Mouse (Mus musculus): ENCODE data around the gene C1galt1. TPM values are rescaled to one million over a fixed set of nuclear protein-coding genes. Genes with fewer than 3 reads are reported as not detected.

The C1galt1 gene
- polyA plus RNA-seq, 1 experiment from 2014 or later: 5.9 TPM

DNA sequence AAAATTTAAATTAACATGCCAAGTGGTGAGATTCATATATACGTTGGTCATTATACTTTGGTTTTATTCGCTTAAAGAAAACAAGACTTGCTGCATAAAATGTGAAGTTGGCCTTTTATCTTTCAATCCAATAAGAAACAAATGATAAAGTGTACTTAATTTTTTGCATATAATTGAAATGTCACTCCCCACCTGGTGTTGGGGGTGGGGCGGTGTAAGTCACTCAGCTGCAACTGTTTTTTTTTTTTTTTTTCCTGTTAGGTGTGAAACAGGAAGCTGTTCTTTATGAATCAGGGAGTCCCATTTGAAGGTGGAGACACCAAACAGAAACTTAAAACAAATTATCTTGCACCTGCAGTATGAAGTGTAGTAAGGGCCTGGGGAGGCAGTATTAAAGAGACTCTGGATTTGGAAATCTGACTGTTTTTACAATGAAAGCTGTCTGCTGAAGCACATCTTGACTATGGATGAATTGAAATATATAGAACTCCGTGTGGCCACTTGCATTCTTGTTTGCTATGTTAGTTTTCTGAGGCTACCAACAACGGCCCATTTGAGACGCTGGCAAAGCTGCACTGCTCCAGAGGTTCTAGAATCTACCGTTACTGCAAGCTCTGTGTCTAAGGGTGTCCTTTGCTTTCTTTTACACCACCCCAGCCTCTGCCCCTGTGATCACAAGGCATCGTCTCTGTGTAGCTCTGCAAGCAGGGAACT is 2.2 kb downstream of the C1galt1 start:
- 68% methylated on average over 8 of the region's 8 CpGs for WGBS (ENCODE audit: insufficient replicate concordance)
- peak overlapping the region; percentile 52 for H3K4me2 ChIP-seq
- no peaks in the 10 kb centered on the region for H3K27me3 ChIP-seq (replicated peaks)
- peak overlapping the region; percentile 21 for H3K4me3 ChIP-seq
- no peaks in the 10 kb centered on the region for H3K36me3 ChIP-seq
- no peak for ATAC-seq
- peak overlapping the region; percentile 33 for H3K27ac ChIP-seq
- H3K4me1 ChIP-seq: peaks cover 57% of the 10 kb centered on the region
- H3K9ac ChIP-seq: peak overlapping the region; percentile 56
- H3K9me3 ChIP-seq (replicated peaks): no peaks in the 10 kb centered on the region

DNA sequence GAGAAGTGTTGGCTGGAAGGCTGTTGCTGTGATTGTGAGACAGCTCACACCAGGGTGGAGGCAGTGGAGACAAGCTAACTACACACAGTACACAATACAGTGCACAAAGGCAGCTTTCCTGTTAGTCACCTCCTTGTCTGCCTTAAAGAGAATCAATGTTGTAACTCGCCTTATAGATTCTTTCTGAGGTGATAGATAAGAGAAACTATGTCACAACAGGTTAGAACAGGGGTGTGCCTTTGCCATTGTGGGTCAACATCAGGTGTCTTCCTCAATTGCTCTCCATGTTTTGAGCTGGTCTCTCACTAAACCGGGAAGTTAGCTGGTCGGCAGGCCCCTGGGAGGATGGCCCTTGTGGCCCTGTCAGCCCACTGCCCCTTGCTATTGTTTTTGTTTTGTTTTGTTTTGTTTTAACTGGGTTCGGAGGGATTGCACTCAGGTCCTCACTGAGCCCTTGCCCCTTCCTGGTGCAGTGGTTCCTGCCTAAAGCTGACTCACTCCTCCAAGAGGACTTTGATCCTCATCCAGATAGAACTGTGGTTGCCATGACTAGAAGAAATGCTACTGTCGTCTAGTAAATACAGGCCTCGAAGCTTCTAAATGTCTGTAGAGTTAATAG is 3.4 kb downstream of the C1galt1 start:
- Histone ChIP-seq H3K27ac (peak overlapping the region; percentile 33), H3K4me2 (peak overlapping the region; percentile 52), H3K4me3 (peak overlapping the region; percentile 21), H3K9ac (peak overlapping the region; percentile 56), H3K9me3 (replicated peaks) (no peaks in the 10 kb centered on the region), H3K27me3 (replicated peaks) (no peaks in the 10 kb centered on the region), H3K4me1 (peaks cover 63% of the 10 kb centered on the region), H3K36me3 (no peaks in the 10 kb centered on the region)
- 26% methylated on average over 6 of the region's 6 CpGs for WGBS (ENCODE audit: insufficient replicate concordance)
- ATAC-seq: no peak

DNA sequence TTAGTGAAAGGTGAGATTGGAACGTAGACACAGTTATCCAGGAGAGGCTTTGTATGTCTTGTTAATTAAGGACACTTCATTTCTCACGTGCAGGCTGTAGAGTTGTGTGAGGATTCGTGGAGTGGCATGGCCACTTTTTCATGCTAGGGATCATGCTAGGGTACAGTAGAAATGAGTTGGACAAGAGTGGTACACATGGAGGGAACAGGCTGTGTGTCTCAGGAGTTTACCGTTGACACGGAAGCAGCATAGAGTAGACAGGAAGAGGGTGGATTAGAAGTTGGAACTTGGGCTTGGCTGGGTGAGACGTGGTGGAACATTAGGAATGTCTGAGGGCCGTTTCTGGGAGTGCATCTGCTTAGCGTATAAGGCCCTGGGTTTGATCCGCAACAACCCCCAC is 4.1 kb downstream of the C1galt1 start:
- Histone ChIP-seq H3K27ac (peak overlapping the region; percentile 33; the same call in 1 of the 2 replicates), H3K36me3 (no peaks in the 10 kb centered on the region), H3K9ac (0 out of 2 replicates have a peak overlapping the region, but pooled peaks have one; percentile 27), H3K4me1 (peaks cover 70% of the 10 kb centered on the region), H3K4me2 (peak overlapping the region; percentile 52), H3K27me3 (replicated peaks) (no peaks in the 10 kb centered on the region), H3K4me3 (no peak overlapping the region), H3K9me3 (replicated peaks) (no peaks in the 10 kb centered on the region)
- WGBS (ENCODE audit: insufficient replicate concordance): 79% methylated on average over 9 of the region's 9 CpGs
- ATAC-seq: no peak

DNA sequence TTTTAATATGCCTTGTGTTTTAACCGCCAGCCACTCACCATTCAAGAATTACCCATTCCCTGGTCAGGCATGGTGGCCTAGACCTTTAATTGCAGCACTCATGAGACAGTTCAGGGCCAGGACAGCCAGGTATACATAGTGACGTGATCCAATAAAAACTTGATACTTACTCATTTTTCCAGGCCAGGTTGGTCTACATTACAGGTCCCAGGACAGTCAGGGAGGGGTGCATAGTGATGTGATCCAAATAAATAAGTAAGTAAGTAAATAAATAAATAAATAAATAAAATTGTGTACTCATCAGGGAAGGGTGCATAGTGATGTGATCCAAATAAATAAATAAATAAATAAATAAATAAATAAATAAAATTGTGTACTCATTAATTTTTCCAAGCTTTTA is 6.4 kb downstream of the C1galt1 start:
- WGBS (ENCODE audit: insufficient replicate concordance): 85% methylated on average over 2 of the region's 2 CpGs
- H3K27me3 ChIP-seq (replicated peaks): no peaks in the 10 kb centered on the region
- H3K9ac ChIP-seq: no peak overlapping the region
- peaks cover 85% of the 10 kb centered on the region for H3K4me1 ChIP-seq
- H3K4me3 ChIP-seq: no peak overlapping the region
- no peaks in the 10 kb centered on the region for H3K9me3 ChIP-seq (replicated peaks)
- H3K27ac ChIP-seq: no peak overlapping the region
- no peak overlapping the region for H3K4me2 ChIP-seq
- H3K36me3 ChIP-seq: no peaks in the 10 kb centered on the region
- no peak for ATAC-seq

DNA sequence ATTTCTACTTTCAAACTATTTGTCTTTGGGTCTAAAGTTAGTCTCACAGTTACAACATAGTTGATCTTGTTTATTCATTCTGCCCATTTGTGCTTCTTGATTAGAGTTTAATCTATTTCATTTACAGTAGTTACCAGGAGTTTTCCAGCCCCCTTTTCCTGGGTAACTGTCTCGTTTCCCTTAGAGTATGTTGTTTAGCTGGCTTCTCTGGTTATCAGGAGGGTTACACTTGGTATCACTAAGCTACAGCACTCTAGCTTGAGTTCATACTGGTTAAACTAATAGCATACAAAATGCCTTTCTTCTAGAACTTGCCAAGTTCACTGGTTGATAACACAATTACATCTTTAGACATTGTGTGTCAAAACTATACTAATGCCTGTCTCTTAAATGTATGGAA is 8.3 kb downstream of the C1galt1 start:
- H3K27me3 ChIP-seq (replicated peaks): no peaks in the 10 kb centered on the region
- ATAC-seq: peak; percentile 74

DNA sequence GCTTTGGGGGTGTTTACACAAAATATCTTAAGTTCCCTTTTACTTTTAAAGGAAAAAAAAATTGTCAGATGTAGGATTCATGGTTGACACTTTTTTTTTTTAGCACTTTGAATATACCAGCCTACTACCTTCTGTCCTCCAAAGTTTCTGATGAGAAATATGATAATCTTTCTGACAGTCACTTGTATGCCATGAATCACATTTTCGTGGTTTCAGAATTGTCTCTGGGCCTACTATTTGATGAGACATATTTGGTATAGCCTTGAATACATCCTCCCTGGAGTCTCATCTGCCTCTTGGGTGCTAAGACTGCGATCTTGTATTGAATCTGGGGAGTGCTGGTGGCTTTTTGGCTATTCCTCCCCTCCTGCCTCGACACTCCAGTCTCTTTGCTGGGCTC is 8.8 kb downstream of the C1galt1 start:
- WGBS (ENCODE audit: insufficient replicate concordance): 54% methylated on average over 3 of the region's 3 CpGs
- 0 out of 2 replicates have a peak overlapping the region, but pooled peaks have one; percentile 35 for H3K9ac ChIP-seq
- peak overlapping the region; percentile 65 for H3K27ac ChIP-seq
- H3K4me2 ChIP-seq: peak overlapping the region; percentile 24
- H3K27me3 ChIP-seq (replicated peaks): no peaks in the 10 kb centered on the region
- no peaks in the 10 kb centered on the region for H3K9me3 ChIP-seq (replicated peaks)
- ATAC-seq: no peak
- H3K36me3 ChIP-seq: no peaks in the 10 kb centered on the region
- H3K4me3 ChIP-seq: no peak overlapping the region
- peaks cover 91% of the 10 kb centered on the region for H3K4me1 ChIP-seq

More for the DNA sequence above, 8.3 kb downstream of the C1galt1 start:
- Histone ChIP-seq H3K27ac (peak overlapping the region; percentile 65), H3K4me2 (peak overlapping the region; percentile 24; the same call in 1 of the 2 replicates), H3K9me3 (replicated peaks) (no peaks in the 10 kb centered on the region), H3K4me3 (no peak overlapping the region), H3K4me1 (peaks cover 91% of the 10 kb centered on the region), H3K9ac (0 out of 2 replicates have a peak overlapping the region, but pooled peaks have one; percentile 14), H3K36me3 (no peaks in the 10 kb centered on the region)
- WGBS (ENCODE audit: insufficient replicate concordance): 22% methylated on average over 1 of the region's 1 CpGs

DNA sequence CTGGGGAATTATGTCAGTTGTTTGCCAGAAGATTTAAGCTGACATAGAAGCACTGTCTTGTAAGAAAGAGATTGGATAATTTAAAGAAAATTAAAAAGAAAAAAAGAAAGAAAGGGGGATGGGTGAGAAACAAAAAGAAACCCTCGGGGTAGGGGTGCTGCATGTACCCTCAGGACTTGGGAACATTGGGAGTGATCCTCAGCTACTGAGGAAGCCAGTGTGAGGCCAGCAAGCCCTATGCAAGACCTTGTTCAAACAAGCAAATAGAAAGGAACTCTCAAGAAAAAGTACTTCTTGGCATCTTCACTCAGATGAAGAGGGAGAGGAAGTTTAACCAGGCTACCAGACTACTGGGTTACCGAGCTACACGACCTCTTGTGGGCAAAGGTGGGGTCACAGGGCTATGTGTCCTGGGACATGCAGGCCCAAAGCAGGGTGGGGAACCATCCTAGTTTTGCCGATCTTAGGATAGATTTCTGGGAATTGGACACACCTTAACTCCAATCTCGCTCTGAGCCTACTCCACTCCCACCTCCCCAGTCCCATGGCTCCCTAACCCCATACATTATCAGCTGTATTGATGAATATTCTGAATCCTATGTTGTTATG is 12.1 kb downstream of the C1galt1 start:
- H3K27me3 ChIP-seq (replicated peaks): no peaks in the 10 kb centered on the region
- H3K4me1 ChIP-seq: peaks cover 62% of the 10 kb centered on the region
- peaks cover 4% of the 10 kb centered on the region; the same call in 1 of the 2 replicates for H3K36me3 ChIP-seq
- no peaks in the 10 kb centered on the region for H3K9me3 ChIP-seq (replicated peaks)
- WGBS (ENCODE audit: insufficient replicate concordance): 44% methylated on average over 5 of the region's 5 CpGs
- no peak overlapping the region; the same call in 1 of the 2 replicates for H3K9ac ChIP-seq
- peak overlapping the region; percentile 22; the same call in 1 of the 2 replicates for H3K4me2 ChIP-seq
- H3K27ac ChIP-seq: peak overlapping the region; percentile 69
- H3K4me3 ChIP-seq: no peak overlapping the region
- ATAC-seq: peak; percentile 46

DNA sequence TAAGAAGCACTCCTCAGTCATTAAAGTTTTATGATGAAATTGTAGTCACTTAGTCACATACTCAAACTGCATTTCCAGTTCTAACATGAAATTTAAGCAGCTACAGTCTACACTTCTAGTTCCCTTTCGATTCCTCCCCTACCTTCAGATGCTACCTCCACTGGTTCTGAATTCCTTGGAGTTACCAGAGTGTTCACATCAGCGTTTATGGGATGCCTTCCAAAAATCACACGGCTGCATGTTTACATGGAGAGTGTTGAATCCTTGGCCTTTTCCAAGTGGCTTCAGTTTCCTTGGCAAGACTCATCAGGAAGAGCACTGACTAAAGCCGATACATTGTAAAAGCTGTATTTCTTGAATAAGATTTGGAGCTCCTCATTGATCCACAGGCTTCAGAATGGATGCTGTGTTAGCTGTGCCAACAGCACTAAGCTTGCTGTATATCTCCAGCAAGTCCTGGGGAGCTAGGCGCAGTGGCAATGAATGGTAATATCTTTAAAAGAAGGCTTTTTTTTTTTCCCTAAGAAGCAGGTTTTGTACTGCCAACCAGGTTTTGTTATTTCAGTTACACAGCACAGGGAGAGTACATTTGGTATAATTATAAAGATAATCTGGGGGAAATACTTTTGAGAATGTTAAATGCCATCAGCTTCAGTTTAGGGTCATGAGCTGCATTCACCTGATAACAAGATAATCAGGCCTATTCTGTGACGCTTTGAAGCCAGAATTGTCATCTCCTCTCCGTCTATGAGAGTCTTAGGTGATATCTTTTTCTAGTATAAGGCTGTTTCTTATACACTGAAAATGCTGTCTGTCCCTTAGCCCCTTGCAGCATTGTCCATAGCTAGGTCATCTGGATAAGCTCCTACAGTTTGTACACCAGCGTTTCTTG is 13.0 kb downstream of the C1galt1 start:
- H3K27me3 ChIP-seq (replicated peaks): no peaks in the 10 kb centered on the region
- no peak overlapping the region for H3K4me3 ChIP-seq
- peak overlapping the region; percentile 22; the same call in 1 of the 2 replicates for H3K4me2 ChIP-seq
- H3K36me3 ChIP-seq: peaks cover 5% of the 10 kb centered on the region; the same call in 1 of the 2 replicates
- peaks cover 58% of the 10 kb centered on the region for H3K4me1 ChIP-seq
- no peak overlapping the region for H3K9ac ChIP-seq
- H3K27ac ChIP-seq: peak overlapping the region; percentile 69
- WGBS (ENCODE audit: insufficient replicate concordance): 60% methylated on average over 8 of the region's 8 CpGs
- ATAC-seq: peak; percentile 80
- no peaks in the 10 kb centered on the region for H3K9me3 ChIP-seq (replicated peaks)

DNA sequence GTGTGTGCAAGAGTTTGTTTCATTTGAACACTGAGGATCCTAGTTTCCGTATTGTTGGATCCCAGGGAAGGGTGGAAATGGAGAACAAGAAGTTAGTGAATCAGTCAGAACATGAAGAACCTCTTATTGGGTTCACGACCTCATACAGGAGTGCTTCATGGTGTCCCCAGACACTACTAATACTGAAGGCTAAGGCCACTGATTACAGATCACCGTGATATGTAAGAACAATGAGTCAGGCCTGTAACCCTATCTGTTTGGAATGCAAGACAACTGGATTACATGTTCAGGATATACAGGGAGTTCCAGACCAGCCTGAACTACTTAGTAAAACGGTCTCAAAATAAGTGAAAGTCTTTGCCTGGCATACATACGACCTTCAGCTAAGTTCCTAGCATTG is 13.9 kb downstream of the C1galt1 start:
- Histone ChIP-seq H3K9me3 (replicated peaks) (no peaks in the 10 kb centered on the region), H3K27ac (no peak overlapping the region), H3K4me1 (peaks cover 50% of the 10 kb centered on the region), H3K9ac (no peak overlapping the region), H3K4me2 (no peak overlapping the region), H3K36me3 (peaks cover 9% of the 10 kb centered on the region; the same call in 1 of the 2 replicates), H3K27me3 (replicated peaks) (no peaks in the 10 kb centered on the region), H3K4me3 (no peak overlapping the region)
- no peak for ATAC-seq
- 71% methylated on average over 5 of the region's 5 CpGs for WGBS (ENCODE audit: insufficient replicate concordance)

DNA sequence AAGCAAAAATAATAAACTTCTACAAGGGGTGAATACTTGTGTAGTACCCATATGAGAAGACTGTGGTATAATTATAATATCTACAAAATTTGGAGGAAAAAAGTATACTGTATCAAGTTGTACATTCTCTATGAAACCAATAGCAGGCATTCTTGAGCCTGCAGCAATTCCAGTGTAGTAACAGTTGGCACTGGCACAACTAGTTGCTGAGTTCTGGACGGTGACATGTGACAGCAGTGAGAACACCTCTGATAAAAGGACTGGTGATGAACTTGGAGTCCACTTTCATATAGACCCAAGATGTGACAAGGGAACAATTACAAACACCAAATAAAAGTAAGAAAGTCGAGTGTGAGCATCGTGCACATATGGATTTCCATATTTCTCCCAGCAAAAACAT is 14.5 kb downstream of the C1galt1 start:
- ATAC-seq: no peak
- H3K9me3 ChIP-seq (replicated peaks): no peaks in the 10 kb centered on the region
- H3K9ac ChIP-seq: no peak overlapping the region
- H3K4me3 ChIP-seq: no peak overlapping the region
- WGBS (ENCODE audit: insufficient replicate concordance): 76% methylated on average over 3 of the region's 3 CpGs
- H3K4me2 ChIP-seq: no peak overlapping the region
- no peaks in the 10 kb centered on the region for H3K27me3 ChIP-seq (replicated peaks)
- H3K36me3 ChIP-seq: peaks cover 13% of the 10 kb centered on the region
- no peak overlapping the region for H3K27ac ChIP-seq
- H3K4me1 ChIP-seq: peaks cover 45% of the 10 kb centered on the region

DNA sequence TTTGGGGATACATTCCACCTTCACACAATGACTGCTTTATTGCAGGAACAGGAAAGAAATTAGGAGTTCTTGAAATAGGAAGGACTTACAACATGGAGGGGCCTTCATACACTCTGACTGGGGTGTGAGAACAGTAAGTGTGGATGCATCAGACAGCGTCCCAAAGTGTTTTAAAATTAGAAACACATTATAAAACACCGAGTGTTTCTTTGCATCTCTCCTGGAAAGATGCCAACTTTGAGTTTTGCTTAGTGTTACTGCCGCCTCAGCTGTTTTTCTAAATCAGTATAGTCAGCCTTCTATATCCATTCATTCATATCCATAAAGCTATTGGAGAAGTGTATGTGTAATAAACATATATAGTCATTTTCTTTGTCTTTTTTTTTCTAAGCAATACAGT is 16.4 kb downstream of the C1galt1 start:
- Histone ChIP-seq H3K4me2 (no peak overlapping the region), H3K27ac (no peak overlapping the region), H3K9ac (no peak overlapping the region), H3K4me3 (no peak overlapping the region), H3K27me3 (replicated peaks) (no peaks in the 10 kb centered on the region), H3K36me3 (peaks cover 30% of the 10 kb centered on the region), H3K4me1 (peaks cover 29% of the 10 kb centered on the region), H3K9me3 (replicated peaks) (no peaks in the 10 kb centered on the region)
- WGBS (ENCODE audit: insufficient replicate concordance): 77% methylated on average over 3 of the region's 3 CpGs
- no peak for ATAC-seq

Measured in liver, embryonic 12.5 days (tissue).